Mouse (Mus musculus) C2C12 (cell line): ENCODE measurements at regions not wholly inside any gene's neighbourhood (a gene's known extent, or its start where the extent isn't known, plus 50 kb on each side); places are given as distances from the start of the nearest gene placed in this dataset.

Experiments used
- H3K27me3 ChIP-seq: one replicate; pipeline ENCODE4 v1.6.1; 2011; ENCODE audit not compliant: control insufficient read depth, insufficient read depth, insufficient read length
- H3K36me3 ChIP-seq: one replicate; pipeline ENCODE4 v1.6.1; 2011; ENCODE audit not compliant: control insufficient read depth, insufficient read depth
- H3K4me3 ChIP-seq: one replicate; pipeline ENCODE4 v1.5.1; 2011; ENCODE audit warnings: mild to moderate bottlenecking, control low read depth; ENCODE audit not compliant: poor library complexity, insufficient read depth, severe bottlenecking
- H3K79me2 ChIP-seq: one replicate; pipeline ENCODE4 v1.6.1; 2011; ENCODE audit not compliant: control insufficient read depth, insufficient read depth
- H3K79me3 ChIP-seq: one replicate; pipeline ENCODE4 v1.6.1; 2011; ENCODE audit warnings: low read depth, control low read depth
- H3ac ChIP-seq: one replicate; pipeline ENCODE3; 2011; ENCODE audit warnings: low read depth; ENCODE audit not compliant: control insufficient read depth, insufficient read length
- CEBPB ChIP-seq: IDR thresholded peaks from one replicate; pipeline ENCODE4 v1.6.1; 2011; ENCODE audit warnings: low read depth, mild to moderate bottlenecking, control low read depth, moderate library complexity
- CTCF ChIP-seq: IDR thresholded peaks from one replicate; pipeline ENCODE4 v1.5.1; 2011; ENCODE audit not compliant: control insufficient read depth, insufficient read depth, insufficient read length
- FOSL1 ChIP-seq: IDR thresholded peaks from one replicate; pipeline ENCODE4 v1.8.0; 2011; ENCODE audit warnings: mild to moderate bottlenecking, low read length; ENCODE audit not compliant: poor library complexity, insufficient read depth, severe bottlenecking
- MAX ChIP-seq: IDR thresholded peaks from one replicate; pipeline ENCODE4 v1.6.1; 2011; ENCODE audit warnings: mild to moderate bottlenecking, control low read depth
- MYOD1 ChIP-seq: IDR thresholded peaks from one replicate; pipeline ENCODE4 v1.6.1; 2011; ENCODE audit warnings: low read depth; ENCODE audit not compliant: control insufficient read depth, insufficient read length
- MYOG ChIP-seq: IDR thresholded peaks from one replicate; pipeline ENCODE4 v1.6.1; 2011; ENCODE audit not compliant: control insufficient read depth, insufficient read length; ENCODE audit errors: extremely low read depth
- USF1 ChIP-seq: IDR thresholded peaks from one replicate; pipeline ENCODE4 v1.6.1; 2011; ENCODE audit warnings: low read depth, mild to moderate bottlenecking, control low read depth, moderate library complexity

- Histone ChIP-seq H3K4me3 (no peak overlapping the region), H3K27me3 (no peaks in the 10 kb centered on the region)
- TF ChIP-seq FOSL1 = no peak
- TF ChIP-seq MAX = no peak
- TF ChIP-seq MYOD1 = no peak
- no peak for TF ChIP-seq MYOG
- TF ChIP-seq CEBPB = no peak
- TF ChIP-seq USF1 = no peak
- no peak for TF ChIP-seq CTCF
Observed at GRCm38 (mm10) chr5:111622481-111622880, 111.2 kb upstream of the Gm26897 start.

GRCm38 (mm10) chr5:111626273-111626798 lies 107.4 kb upstream of the Gm26897 start:
- H3K27me3 ChIP-seq = peaks cover 4% of the 10 kb centered on the region
- H3K36me3 ChIP-seq = no peaks in the 10 kb centered on the region
- no peaks in the 10 kb centered on the region for H3K79me2 ChIP-seq
- no peaks in the 10 kb centered on the region for H3K79me3 ChIP-seq
- no peak for TF ChIP-seq USF1
- TF ChIP-seq MAX = no peak
- TF ChIP-seq MYOG = no peak
- H3K4me3 ChIP-seq = no peak overlapping the region
- no peak overlapping the region for H3ac ChIP-seq

More at GRCm38 (mm10) chr5:111622481-111622880, 111.2 kb upstream of the Gm26897 start:
- Histone ChIP-seq H3K36me3 (no peaks in the 10 kb centered on the region), H3K79me3 (no peaks in the 10 kb centered on the region), H3ac (no peak overlapping the region), H3K79me2 (no peaks in the 10 kb centered on the region)

GRCm38 (mm10) chr5:111630313-111630844 lies 103.3 kb upstream of the Gm26897 start:
- TF ChIP-seq CTCF (no peak), FOSL1 (no peak), USF1 (no peak), CEBPB (no peak), MYOG (no peak), MYOD1 (no peak), MAX (no peak)
- Histone ChIP-seq H3K4me3 (no peak overlapping the region), H3K27me3 (peaks cover 4% of the 10 kb centered on the region), H3K79me3 (no peaks in the 10 kb centered on the region), H3K36me3 (no peaks in the 10 kb centered on the region), H3ac (no peak overlapping the region), H3K79me2 (no peaks in the 10 kb centered on the region)

GRCm38 (mm10) chr5:111631572-111632161 lies 102.1 kb upstream of the Gm26897 start:
- Histone ChIP-seq H3K4me3 (no peak overlapping the region), H3ac (no peak overlapping the region), H3K36me3 (no peaks in the 10 kb centered on the region), H3K27me3 (peaks cover 7% of the 10 kb centered on the region), H3K79me3 (no peaks in the 10 kb centered on the region), H3K79me2 (no peaks in the 10 kb centered on the region)
- TF ChIP-seq CTCF (no peak), FOSL1 (no peak), MAX (no peak), USF1 (no peak), MYOD1 (no peak), CEBPB (no peak), MYOG (no peak)

GRCm38 (mm10) chr5:111635092-111635491 lies 98.6 kb upstream of the Gm26897 start:
- Histone ChIP-seq H3K79me3 (no peaks in the 10 kb centered on the region), H3ac (no peak overlapping the region), H3K36me3 (no peaks in the 10 kb centered on the region), H3K79me2 (no peaks in the 10 kb centered on the region), H3K27me3 (peaks cover 32% of the 10 kb centered on the region), H3K4me3 (no peak overlapping the region)
- TF ChIP-seq MAX = no peak

GRCm38 (mm10) chr5:111636969-111637368 lies 96.8 kb upstream of the Gm26897 start:
- H3K27me3 ChIP-seq = peaks cover 34% of the 10 kb centered on the region
- no peaks in the 10 kb centered on the region for H3K36me3 ChIP-seq
- TF ChIP-seq CEBPB (no peak), USF1 (no peak), FOSL1 (no peak)
- no peak overlapping the region for H3ac ChIP-seq
- no peaks in the 10 kb centered on the region for H3K79me2 ChIP-seq
- no peaks in the 10 kb centered on the region for H3K79me3 ChIP-seq
- H3K4me3 ChIP-seq = no peak overlapping the region
